Mouse (Mus musculus) ES-Bruce4 (cell line): ENCODE results near the gene Cggbp1.

Source experiments
- CTCF ChIP-seq: IDR thresholded peaks from one replicate; pipeline ENCODE4 v1.8.1; 2011; ENCODE audit warnings: low read depth, low read length
- POLR2A ChIP-seq: IDR thresholded peaks from one replicate; pipeline ENCODE4 v1.8.1; 2011; ENCODE audit warnings: low read length; ENCODE audit not compliant: insufficient read depth

GRCm38 (mm10) chr16:64907112-64907511 lies 55.3 kb downstream of the Cggbp1 start:
- TF ChIP-seq CTCF (no peak), POLR2A (no peak)
